Mouse (Mus musculus) intestine, postnatal 0 days (tissue): ENCODE measurements around the gene Mterf1b. TPM values are rescaled to one million over a fixed set of nuclear protein-coding genes. Genes with fewer than 3 reads are reported as not detected.
A peak's percentile ranks its signal among the peaks of the same experiment; 100 is the strongest.
"Not testable (repeated sequence)": the region's sequence is repeated elsewhere in the genome, so short reads cannot be mapped to it uniquely, and the experiment has no call there.

ENCODE experiments used
- ATAC-seq: fragments of 200-750 bp; cut with Nextera tagmentation; 2 replicates; pipeline ENCODE4 v1.8.0; 2017; ENCODE audit warnings: mild to moderate bottlenecking, moderate TSS enrichment, moderate library complexity
- H3K27ac ChIP-seq: fragments of 300-500 bp; sonication (generic); 2 replicates; pipeline ENCODE4 v1.5.1; 2014; ENCODE audit warnings: mild to moderate bottlenecking, low read depth, low read length, moderate library complexity
- H3K27me3 ChIP-seq: fragments of 300-500 bp; sonication (generic); replicated peaks from 2 replicates; pipeline ENCODE4 v1.6.1; 2014; ENCODE audit warnings: low read length, mixed read lengths; ENCODE audit not compliant: control insufficient read depth, insufficient read depth
- H3K36me3 ChIP-seq: fragments of 300-500 bp; sonication (generic); 2 replicates; pipeline ENCODE4 v1.6.1; 2014; ENCODE audit warnings: mild to moderate bottlenecking, moderate library complexity; ENCODE audit not compliant: control insufficient read depth, insufficient read depth
- H3K4me1 ChIP-seq: fragments of 300-500 bp; sonication (generic); replicated peaks from 2 replicates; pipeline ENCODE4 v1.6.1; 2014; ENCODE audit warnings: antibody characterized with exemption, low read length, mixed read lengths; ENCODE audit not compliant: control insufficient read depth, insufficient read depth
- H3K4me2 ChIP-seq: fragments of 300-500 bp; sonication (generic); replicated peaks from 2 replicates; pipeline ENCODE4 v1.6.1; 2014; ENCODE audit warnings: low read depth, mild to moderate bottlenecking, moderate library complexity
- H3K4me3 ChIP-seq: fragments of 300-500 bp; sonication (generic); 2 replicates; pipeline ENCODE4 v1.5.1; 2014; ENCODE audit warnings: low read depth, low read length
- H3K9ac ChIP-seq: fragments of 300-500 bp; sonication (generic); 2 replicates; pipeline ENCODE4 v1.6.1; 2014; ENCODE audit warnings: mild to moderate bottlenecking, low read depth, low read length
- H3K9me3 ChIP-seq: fragments of 300-500 bp; sonication (generic); 2 replicates; pipeline ENCODE4 v1.6.1; 2016; ENCODE audit warnings: mixed run types; ENCODE audit not compliant: control insufficient read depth
- CTCF ChIP-seq: sonication (generic); IDR thresholded peaks from 2 replicates; pipeline ENCODE4 v1.5.1; 2016; ENCODE audit warnings: low read depth, mild to moderate bottlenecking, control low read depth, antibody characterized with exemption, moderate library complexity
- WGBS: fragments of 180-500 bp; shearing (Covaris S2); extraction: QIAGEN DNeasy Blood & Tissue Kit; methylation state at CpG from one replicate; pipeline ENCODE4 v1.1.7; 2014; 5-methylcytosine and 5-hydroxymethylcytosine counted together
- polyA plus RNA-seq: library from polyadenylated mRNA; unstranded; fragments of >200 nt; fragmentation: Nextera tagmentation; extraction: Ambion mirVana; gene quantifications from 2 replicates; pipeline ENCODE4 v1.2.1, GENCODE M21; 2015

The Mterf1b gene
- 1.3 and 1.5 TPM in 2 replicates for polyA plus RNA-seq

DNA sequence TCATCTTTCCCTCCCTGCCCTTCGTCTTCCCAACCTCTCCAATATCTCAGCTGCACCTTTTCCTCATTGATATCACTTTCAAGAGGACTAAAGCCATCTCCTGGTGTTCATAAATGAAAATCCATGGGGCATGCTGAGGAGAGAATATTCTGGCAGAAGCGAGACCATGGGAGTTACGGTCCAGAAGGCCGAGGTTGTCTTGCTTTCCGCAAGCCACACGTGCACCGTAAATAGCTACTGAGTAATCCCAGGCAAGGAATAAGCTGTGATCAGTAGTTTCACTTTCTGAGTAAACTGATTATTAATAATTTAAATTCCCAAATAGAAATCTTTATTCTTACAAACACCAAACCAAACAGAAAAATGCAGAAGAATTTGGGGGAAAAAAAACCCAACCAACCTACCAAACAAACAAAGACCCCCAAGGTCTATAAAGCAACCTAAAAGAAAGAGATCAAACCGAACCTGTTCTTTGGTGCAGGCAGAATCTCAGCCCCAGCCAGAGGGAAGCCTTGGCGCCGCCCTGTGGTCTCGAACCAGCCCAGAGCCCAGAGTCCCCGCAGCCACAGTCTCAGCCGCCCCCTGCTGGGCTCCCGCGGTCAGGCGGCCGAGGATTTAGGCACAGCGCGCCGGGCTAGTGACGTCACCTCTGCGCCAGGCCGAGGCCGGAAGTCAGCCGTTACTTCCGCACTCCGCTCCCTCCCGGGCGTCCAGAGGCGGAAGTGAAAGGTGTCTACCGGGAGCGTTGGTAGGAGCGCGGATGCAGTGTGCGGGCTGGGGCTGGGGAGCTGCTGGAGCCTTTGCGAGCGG, at the start of gene Mterf1b:
TSS of gene Mterf1b (plus strand) at position 697 of the 810 bp plus-strand sequence.
- not testable (repeated sequence) for H3K27ac ChIP-seq, H3K27me3 ChIP-seq, H3K9me3 ChIP-seq, H3K4me1 ChIP-seq, H3K36me3 ChIP-seq
- H3K9ac ChIP-seq = peak within 1 kb of the TSS; percentile 34; the same call in 1 of the 2 replicates
- WGBS = 75% methylated on average over 9 of the region's 37 CpGs
- TF ChIP-seq CTCF = peak; percentile 50; the same call in 1 of the 2 replicates
- peak; percentile 100 for ATAC-seq
- peak within 1 kb of the TSS; percentile 49 for H3K4me3 ChIP-seq
- peak within 1 kb of the TSS; percentile 76 for H3K4me2 ChIP-seq

DNA sequence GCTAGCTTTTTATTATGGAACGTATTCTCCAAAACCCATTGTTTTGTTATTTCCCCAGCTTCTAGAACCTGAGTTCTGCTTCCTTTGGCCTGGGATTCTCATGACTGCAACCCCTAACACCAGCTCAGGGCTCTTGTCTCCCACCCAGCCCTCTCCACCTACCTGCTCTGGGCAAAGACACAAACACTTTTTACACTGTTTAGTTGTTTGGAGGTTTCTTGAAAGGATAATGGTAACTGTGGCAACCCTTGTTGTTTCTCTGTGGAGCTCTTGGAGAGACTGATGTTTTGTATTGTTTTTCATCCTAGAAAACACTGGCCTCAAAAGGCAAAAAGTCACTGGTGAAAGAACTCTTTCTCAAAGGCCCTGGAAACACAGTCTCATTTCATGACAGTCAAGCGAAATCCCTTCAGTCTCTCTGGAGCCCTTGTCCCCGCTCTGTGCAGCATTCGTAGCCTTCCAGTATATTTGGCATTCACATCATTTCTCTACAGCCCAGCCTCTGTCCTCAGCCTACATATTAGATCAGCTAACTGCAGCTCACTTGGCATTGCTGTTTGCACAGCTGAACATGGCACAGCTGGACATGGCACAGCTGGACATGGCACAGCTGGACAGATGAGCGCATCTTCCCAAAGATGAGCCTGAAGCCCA, 32.6 kb upstream of the Mterf1b start:
- H3K36me3 ChIP-seq, H3K9me3 ChIP-seq, ATAC-seq, H3K27me3 ChIP-seq, H3K4me3 ChIP-seq, H3K4me2 ChIP-seq, H3K4me1 ChIP-seq, H3K27ac ChIP-seq, H3K9ac ChIP-seq: not testable (repeated sequence)
- 85% methylated on average over 4 of the region's 5 CpGs for WGBS

DNA sequence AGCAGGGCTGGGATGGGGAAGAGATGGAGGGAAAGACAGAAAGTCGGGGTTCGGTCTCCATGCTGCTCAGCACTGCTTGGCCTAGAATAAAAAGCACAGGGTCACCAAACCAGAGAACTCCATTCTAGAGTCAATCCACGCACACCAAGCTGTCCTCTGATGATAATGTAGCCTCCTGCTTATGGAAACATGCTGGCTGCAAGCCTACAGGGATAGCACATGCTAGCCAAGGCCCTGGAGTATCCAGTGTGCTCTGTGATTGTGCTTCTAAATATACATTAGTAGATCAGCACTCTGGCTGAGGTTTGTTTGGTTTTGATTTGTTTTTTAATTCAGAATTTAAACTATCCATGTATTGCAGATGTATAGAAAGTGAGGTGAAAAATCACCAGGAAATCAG, 30.6 kb upstream of the Mterf1b start:
- no peak for ATAC-seq
- Histone ChIP-seq H3K9me3 (no peaks in the 10 kb centered on the region), H3K4me2 (no peak overlapping the region), H3K4me1 (no peaks in the 10 kb centered on the region), H3K9ac (no peak overlapping the region), H3K4me3 (no peak overlapping the region), H3K27ac (no peak overlapping the region), H3K36me3 (no peaks in the 10 kb centered on the region), H3K27me3 (no peaks in the 10 kb centered on the region)
- TF ChIP-seq CTCF = no peak
- whole genome bisulfite sequencing = 79% methylated on average over 3 of the region's 3 CpGs

DNA sequence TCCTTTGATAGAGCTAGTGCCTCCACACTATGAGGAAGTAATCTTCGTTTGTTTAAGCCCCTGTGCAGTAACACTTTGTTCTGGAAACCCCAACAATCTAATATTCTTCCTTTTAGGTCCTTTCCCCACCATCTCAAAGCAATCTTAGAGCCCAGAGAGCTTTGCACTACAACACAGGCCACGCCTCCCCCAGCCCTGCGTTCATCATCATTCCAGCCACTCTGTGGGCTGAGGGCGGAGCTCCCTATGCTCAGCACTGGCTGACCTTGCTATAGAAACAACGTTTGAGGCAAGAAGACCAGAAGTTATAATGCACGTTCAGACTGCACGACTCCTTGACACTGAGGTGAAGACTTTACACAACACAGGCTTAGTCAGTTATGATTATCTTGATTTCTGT, 29.7 kb upstream of the Mterf1b start:
- H3K9ac ChIP-seq = no peak overlapping the region
- no peaks in the 10 kb centered on the region for H3K4me1 ChIP-seq
- no peaks in the 10 kb centered on the region for H3K9me3 ChIP-seq
- WGBS = 43% methylated on average over 7 of the region's 7 CpGs
- no peaks in the 10 kb centered on the region for H3K36me3 ChIP-seq
- H3K27ac ChIP-seq = no peak overlapping the region
- no peaks in the 10 kb centered on the region for H3K27me3 ChIP-seq
- no peak for TF ChIP-seq CTCF
- H3K4me2 ChIP-seq = no peak overlapping the region
- no peak overlapping the region for H3K4me3 ChIP-seq
- peak; percentile 41; the same call in 1 of the 2 replicates for ATAC-seq

DNA sequence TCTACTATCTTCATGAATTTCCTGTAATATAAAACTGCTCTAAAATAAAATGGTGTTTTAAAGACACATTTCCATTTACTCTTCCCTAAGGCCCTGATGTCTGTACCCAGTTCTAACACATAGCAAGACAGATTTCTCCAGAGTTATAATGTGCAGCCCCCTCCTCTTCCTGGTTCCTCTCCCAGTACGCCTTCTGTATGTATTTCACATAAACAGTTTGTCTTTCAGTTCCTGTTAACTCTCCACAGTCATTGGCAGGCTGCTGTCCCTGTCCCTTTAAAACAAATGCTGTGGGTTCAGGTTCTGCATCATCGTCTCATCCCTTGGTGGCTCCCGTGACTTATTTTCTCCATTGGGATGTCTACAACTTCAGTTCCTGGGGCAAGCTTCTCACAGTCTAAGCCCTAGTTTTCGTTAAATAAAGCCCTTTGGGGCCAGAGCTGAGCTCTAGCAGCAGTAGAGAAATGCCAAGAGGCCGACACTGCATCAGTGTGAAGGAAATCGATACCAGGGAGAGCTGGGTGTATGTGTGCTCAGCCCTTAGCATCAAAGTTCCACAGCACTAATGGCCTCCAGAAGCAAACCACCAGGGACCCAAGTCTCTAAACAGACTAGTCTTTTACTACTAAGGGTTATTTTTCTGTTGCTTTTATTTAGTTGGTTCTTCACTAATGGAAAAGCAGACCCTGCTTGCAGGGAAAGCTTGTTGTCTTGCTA, 24.2 kb upstream of the Mterf1b start:
- not testable (repeated sequence) for H3K9me3 ChIP-seq, H3K4me2 ChIP-seq, H3K9ac ChIP-seq, ATAC-seq, H3K36me3 ChIP-seq, H3K4me3 ChIP-seq, H3K27ac ChIP-seq, H3K27me3 ChIP-seq, H3K4me1 ChIP-seq
- WGBS = 56% methylated on average over 6 of the region's 6 CpGs

DNA sequence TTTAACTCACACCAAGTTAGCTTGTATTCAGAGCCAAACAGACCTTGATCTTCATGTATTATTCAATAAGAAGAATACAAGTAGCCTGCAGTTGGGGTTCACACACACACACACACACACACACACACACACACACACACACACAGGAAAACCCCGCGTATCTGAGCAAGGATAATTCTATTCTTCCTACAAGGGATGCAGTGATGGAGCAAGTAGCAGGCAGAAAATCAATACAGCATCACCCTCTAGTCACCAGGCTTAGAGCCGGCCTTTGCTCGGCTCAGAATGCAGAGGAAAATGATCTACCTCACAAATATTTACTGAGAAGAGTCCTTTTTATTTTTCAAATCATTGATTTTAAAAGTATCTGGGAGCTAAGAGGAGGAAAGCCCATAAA, 23.6 kb upstream of the Mterf1b start:
- not testable (repeated sequence) for H3K4me1 ChIP-seq, H3K27me3 ChIP-seq, H3K27ac ChIP-seq, H3K36me3 ChIP-seq, H3K4me2 ChIP-seq, H3K9me3 ChIP-seq, ATAC-seq, H3K4me3 ChIP-seq, H3K9ac ChIP-seq
- 55% methylated on average over 4 of the region's 4 CpGs for WGBS

DNA sequence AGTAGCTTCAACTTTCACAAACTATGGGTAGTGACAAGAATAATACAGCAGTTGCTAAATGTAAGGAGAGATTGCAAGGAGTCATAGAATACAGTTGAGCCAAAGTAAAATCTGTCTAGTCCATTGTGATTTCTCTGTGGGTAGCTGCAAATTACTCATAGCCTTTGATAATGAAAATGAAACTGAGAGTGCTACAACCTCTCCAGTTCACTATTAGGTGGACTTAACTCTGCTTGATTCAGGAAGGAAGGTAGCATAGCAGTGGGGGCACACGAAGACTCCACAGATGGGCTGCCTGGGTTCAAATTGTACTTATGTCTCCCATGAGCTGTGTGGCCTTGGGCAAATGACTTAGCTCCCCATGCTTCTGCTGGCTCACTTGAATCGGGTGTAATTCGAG, 15.7 kb upstream of the Mterf1b start:
- not testable (repeated sequence) for H3K36me3 ChIP-seq, H3K4me3 ChIP-seq, H3K27me3 ChIP-seq, H3K4me1 ChIP-seq, H3K9ac ChIP-seq, H3K27ac ChIP-seq, H3K4me2 ChIP-seq, H3K9me3 ChIP-seq, ATAC-seq
- 81% methylated on average over 3 of the region's 3 CpGs for WGBS
